Mouse (Mus musculus) cortical plate, adult 2 months (tissue): Measurements from ENCODE around the gene Rhoj. TPM values are rescaled to one million over a fixed set of nuclear protein-coding genes. Genes with fewer than 3 reads are reported as not detected.

Source experiments
- H3K27ac ChIP-seq: fragments of 200-500 bp; 2 replicates; pipeline ENCODE4 v1.5.1; 2012; ENCODE audit warnings: low read length, control low read depth, inconsistent platforms; ENCODE audit not compliant: insufficient read depth
- H3K4me1 ChIP-seq: fragments of 200-500 bp; 2 replicates; pipeline ENCODE4 v1.6.1; 2011; ENCODE audit warnings: low read length; ENCODE audit not compliant: control insufficient read depth, insufficient read depth
- H3K4me3 ChIP-seq: fragments of 200-500 bp; 2 replicates; pipeline ENCODE4 v1.5.1; 2011; ENCODE audit warnings: mild to moderate bottlenecking, low read length, control low read depth; ENCODE audit not compliant: insufficient read depth
- CTCF ChIP-seq: fragments of 200-500 bp; IDR thresholded peaks from 2 replicates; pipeline ENCODE4 v1.5.1; 2011; ENCODE audit warnings: mild to moderate bottlenecking, control low read depth, low read length; ENCODE audit not compliant: insufficient read depth; ENCODE audit errors: extremely low read depth
- POLR2A ChIP-seq: fragments of 200-500 bp; IDR thresholded peaks from 2 replicates; pipeline ENCODE4 v1.6.1; 2011; ENCODE audit warnings: mild to moderate bottlenecking, low read length, control low read depth; ENCODE audit not compliant: insufficient read depth; ENCODE audit errors: extremely low read depth
- polyA plus RNA-seq: library from polyadenylated mRNA; depleted of rRNA; stranded (reverse); fragments of >200 nt; gene quantifications from 2 replicates; pipeline ENCODE4 v1.2.3, GENCODE M21; 2012

The Rhoj gene
- polyA plus RNA-seq, 1 experiment = 5.4 TPM

GRCm38 (mm10) chr12:75359921-75360482 lies 51.9 kb downstream of the Rhoj start:
- no peak overlapping the region for H3K4me3 ChIP-seq
- TF ChIP-seq CTCF (no peak), POLR2A (no peak)
- no peak overlapping the region for H3K27ac ChIP-seq
- 0 out of 2 replicates have a peak, but pooled peaks cover 1% of the 10 kb centered on the region for H3K4me1 ChIP-seq

- no peak overlapping the region for H3K27ac ChIP-seq
- no peak overlapping the region for H3K4me3 ChIP-seq
- TF ChIP-seq POLR2A = no peak
- TF ChIP-seq CTCF = no peak
- 0 out of 2 replicates have a peak, but pooled peaks cover 1% of the 10 kb centered on the region for H3K4me1 ChIP-seq
Observed at GRCm38 (mm10) chr12:75362456-75362855, 54.3 kb downstream of the Rhoj start.

- TF ChIP-seq POLR2A = no peak
- TF ChIP-seq CTCF = no peak
- Histone ChIP-seq H3K4me3 (no peak overlapping the region), H3K27ac (no peak overlapping the region), H3K4me1 (0 out of 2 replicates have a peak, but pooled peaks cover 1% of the 10 kb centered on the region)
Observed at GRCm38 (mm10) chr12:75364416-75364815, 56.3 kb downstream of the Rhoj start.

DNA sequence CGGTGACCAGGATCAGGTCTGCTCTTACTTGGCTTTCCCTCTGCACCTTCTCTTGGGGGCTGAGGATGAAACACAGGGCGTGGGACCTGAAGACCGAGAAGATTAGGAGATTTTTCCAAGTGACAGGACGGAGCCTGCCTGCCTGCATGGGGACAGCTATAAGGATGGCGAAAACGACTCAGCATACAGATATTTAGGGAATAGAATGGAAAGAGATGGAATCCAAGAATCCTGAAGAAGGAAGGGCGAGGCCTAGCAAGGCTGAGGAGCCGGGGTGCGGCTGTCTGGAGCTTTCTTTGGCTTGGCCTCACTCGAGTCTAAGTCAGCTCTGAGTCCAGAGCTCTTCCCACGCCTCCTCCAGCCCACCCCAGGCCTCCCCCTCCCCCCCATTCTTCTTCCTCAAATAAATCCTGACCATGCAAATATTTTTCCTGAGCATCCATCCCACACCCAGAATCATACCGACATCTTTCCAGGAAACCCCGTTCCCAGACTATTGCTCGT lies 57.6 kb downstream of the Rhoj start:
- TF ChIP-seq POLR2A = no peak
- TF ChIP-seq CTCF = no peak

GRCm38 (mm10) chr12:75367371-75367770 lies 59.2 kb downstream of the Rhoj start:
- no peak for TF ChIP-seq POLR2A
- TF ChIP-seq CTCF = no peak
- no peak overlapping the region for H3K27ac ChIP-seq
- H3K4me3 ChIP-seq = no peak overlapping the region
- no peaks in the 10 kb centered on the region for H3K4me1 ChIP-seq

More for the DNA sequence above, 57.6 kb downstream of the Rhoj start:
- no peak overlapping the region for H3K4me3 ChIP-seq
- H3K27ac ChIP-seq = no peak overlapping the region
- no peaks in the 10 kb centered on the region for H3K4me1 ChIP-seq

- Histone ChIP-seq H3K4me3 (no peak overlapping the region), H3K4me1 (no peaks in the 10 kb centered on the region), H3K27ac (no peak overlapping the region)
- TF ChIP-seq POLR2A = no peak
- TF ChIP-seq CTCF = no peak
Observed at GRCm38 (mm10) chr12:75368527-75368926, 60.4 kb downstream of the Rhoj start.

- Histone ChIP-seq H3K4me3 (no peak overlapping the region), H3K4me1 (no peaks in the 10 kb centered on the region), H3K27ac (no peak overlapping the region)
- TF ChIP-seq CTCF (no peak), POLR2A (no peak)
Observed at GRCm38 (mm10) chr12:75369418-75369851, 61.3 kb downstream of the Rhoj start.

DNA sequence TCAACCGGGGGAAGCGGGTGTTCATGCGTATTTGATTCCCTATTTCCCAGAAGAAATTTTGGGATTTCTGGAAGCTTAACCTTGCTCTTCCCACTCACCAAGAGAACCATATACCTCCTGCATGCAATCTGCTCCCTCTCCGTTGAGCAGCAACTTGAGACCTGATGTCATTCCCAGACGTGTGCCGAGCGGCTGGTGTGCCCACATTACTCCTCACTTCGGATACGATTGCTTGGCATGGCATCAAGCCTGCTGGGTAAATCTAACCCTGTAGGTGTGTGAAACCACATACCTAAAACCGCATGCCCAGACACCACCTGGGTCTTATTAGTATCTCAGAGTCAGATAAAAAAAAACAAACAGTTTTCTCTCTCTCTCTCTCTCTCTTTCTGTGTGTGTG lies 66.3 kb downstream of the Rhoj start:
- TF ChIP-seq POLR2A (no peak), CTCF (no peak)
- no peaks in the 10 kb centered on the region for H3K4me1 ChIP-seq
- no peak overlapping the region for H3K4me3 ChIP-seq
- no peak overlapping the region for H3K27ac ChIP-seq

DNA sequence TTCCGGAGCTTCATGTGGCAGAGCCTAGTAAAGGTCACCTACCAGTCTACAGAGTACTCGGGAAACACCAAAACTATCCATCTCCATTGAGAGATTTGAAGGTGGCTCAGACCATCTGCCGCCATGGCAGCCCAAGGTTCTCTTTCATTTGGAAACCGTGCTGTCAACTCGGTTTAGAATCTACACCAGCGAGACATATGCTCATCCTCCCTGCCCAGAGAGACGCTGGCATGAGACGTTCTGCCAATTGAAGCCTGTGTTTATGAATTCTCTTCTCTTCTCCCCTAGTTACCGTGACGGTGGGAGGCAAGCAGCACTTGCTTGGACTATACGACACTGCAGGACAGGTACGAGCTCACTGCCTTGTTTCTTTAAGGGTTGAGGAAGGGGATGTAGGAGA lies 66.9 kb downstream of the Rhoj start:
- Histone ChIP-seq H3K4me1 (no peaks in the 10 kb centered on the region), H3K4me3 (no peak overlapping the region), H3K27ac (no peak overlapping the region)
- TF ChIP-seq POLR2A = no peak
- no peak for TF ChIP-seq CTCF

DNA sequence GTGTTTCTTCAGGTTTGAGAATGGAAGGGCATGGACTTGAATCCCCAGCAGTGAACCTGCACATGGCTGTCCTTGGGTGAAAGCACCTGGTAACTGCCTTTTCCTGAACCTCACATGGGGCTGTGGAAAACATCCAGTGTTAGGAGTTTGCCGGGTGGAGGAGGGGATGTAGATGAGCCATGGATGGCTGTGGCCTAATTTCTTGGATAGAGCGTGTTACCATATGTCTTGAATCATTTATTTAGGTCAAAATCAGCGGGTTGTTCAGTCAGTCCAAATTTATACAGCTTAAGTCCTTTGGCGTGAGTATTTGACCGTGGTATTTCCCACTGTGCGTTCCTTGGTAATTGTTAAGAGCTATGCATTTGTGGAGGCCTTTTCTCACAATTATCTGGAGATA lies 68.0 kb downstream of the Rhoj start:
- Histone ChIP-seq H3K4me3 (no peak overlapping the region), H3K27ac (no peak overlapping the region), H3K4me1 (no peaks in the 10 kb centered on the region)
- no peak for TF ChIP-seq CTCF
- TF ChIP-seq POLR2A = no peak
